Mouse (Mus musculus) embryo, embryonic 11 days (tissue): ENCODE results near the gene Ptcd1.
"Not testable (repeated sequence)": the region's sequence is repeated elsewhere in the genome, so short reads cannot be mapped to it uniquely, and the experiment has no call there.

ENCODE experiments used
- DNase-seq: peaks from one replicate; pipeline ENCODE4 v3.0.0-alpha.2; 2015

The Ptcd1 gene

DNA sequence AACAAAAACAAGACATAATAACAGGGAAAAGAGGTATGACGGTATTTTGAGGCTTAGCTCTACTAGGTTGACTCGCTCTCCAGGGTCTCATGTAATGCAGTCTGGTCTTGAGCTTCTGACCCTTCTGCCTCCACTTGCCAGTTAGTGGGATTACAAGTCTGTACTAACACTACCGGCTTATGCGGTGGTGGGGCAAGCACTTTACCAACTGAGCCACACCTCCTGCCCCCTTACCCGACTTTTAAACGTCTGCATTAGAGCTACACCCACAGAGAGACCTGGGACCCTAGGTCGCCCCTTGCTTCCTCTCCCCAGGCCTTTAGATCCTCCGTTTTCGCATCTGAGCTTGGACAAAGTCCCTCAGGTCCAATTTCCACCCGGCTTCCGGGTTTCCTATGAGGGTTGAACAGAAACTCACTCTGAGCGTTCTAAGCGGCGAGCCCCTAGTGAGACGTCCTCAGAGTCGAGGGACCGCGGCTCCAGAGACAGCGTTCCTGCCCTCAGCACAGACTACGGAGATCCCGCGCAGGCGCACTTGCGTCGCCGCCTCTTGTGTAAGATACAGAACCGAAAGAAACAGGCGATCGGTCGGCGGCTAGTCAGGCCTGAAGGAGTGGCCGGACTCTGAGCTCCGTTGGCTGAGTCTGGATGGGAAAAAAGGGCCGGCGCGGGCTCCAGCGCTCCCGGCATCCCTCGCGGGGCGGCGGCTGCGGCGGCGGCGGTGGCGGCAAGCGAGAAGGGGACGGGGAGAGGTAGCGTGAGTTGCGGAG lies at the start of gene Ptcd1, which contains the start of gene Cpsf4:
TSS of gene Ptcd1 (minus strand) at position 573 of the 770 bp plus-strand sequence.
TSS of gene Cpsf4 (plus strand) at position 678 of the 770 bp plus-strand sequence.
- DNase-seq: peak; percentile 99

GRCm38 (mm10) chr5:145214679-145215078 lies 47.8 kb upstream of the Ptcd1 start:
- DNase-seq: no peak

GRCm38 (mm10) chr5:145213505-145213904 lies 46.6 kb upstream of the Ptcd1 start:
- DNase-seq: no peak

- no peak for DNase-seq
Measured at GRCm38 (mm10) chr5:145212216-145212615, 45.3 kb upstream of the Ptcd1 start.

DNA sequence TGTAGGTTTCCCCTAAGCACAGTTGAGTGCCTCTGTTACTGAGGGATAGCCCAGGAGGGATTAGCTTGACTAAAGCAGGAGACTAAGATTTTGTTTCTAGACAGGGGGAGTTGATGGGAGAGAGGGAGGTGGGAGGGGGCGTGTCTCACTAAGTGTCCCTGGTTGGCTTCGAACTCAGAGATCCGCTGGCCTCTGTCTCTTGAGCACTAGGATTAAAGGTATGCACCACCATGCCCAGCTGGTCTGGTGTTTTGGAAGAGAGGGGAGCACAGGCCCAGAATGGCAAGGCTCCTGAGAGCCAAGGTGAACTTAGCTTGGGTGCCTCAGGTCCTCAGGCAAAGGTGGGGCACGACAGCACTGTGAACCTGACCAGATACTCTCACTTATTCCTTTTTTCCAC lies 44.4 kb upstream of the Ptcd1 start:
- no peak for DNase-seq

DNA sequence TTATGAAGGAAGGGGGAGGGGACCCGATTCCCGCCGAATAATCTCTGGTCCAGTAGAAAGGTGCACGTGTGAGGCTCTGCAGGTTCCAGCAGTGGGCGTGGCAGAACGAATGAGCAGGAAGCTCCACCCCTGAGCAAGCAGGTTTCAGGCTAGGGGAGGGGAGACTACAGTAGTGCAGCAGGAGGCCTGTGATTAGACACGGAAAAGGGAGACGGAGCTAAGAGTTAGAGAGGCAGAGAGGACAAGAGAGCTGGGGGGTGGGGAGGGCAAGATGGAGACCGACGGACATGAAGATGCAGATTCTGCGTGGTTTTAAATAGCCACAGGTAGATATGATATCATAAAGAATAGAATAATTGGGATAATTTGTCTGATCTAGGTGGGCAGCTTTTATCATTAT lies 41.5 kb upstream of the Ptcd1 start:
- not testable (repeated sequence) for DNase-seq

- DNase-seq: no peak
Measured at GRCm38 (mm10) chr5:145207954-145208353, 41.0 kb upstream of the Ptcd1 start.

GRCm38 (mm10) chr5:145207385-145207784 lies 40.5 kb upstream of the Ptcd1 start:
- no peak for DNase-seq

- no peak for DNase-seq
Measured at GRCm38 (mm10) chr5:145205041-145205440, 38.1 kb upstream of the Ptcd1 start.

DNA sequence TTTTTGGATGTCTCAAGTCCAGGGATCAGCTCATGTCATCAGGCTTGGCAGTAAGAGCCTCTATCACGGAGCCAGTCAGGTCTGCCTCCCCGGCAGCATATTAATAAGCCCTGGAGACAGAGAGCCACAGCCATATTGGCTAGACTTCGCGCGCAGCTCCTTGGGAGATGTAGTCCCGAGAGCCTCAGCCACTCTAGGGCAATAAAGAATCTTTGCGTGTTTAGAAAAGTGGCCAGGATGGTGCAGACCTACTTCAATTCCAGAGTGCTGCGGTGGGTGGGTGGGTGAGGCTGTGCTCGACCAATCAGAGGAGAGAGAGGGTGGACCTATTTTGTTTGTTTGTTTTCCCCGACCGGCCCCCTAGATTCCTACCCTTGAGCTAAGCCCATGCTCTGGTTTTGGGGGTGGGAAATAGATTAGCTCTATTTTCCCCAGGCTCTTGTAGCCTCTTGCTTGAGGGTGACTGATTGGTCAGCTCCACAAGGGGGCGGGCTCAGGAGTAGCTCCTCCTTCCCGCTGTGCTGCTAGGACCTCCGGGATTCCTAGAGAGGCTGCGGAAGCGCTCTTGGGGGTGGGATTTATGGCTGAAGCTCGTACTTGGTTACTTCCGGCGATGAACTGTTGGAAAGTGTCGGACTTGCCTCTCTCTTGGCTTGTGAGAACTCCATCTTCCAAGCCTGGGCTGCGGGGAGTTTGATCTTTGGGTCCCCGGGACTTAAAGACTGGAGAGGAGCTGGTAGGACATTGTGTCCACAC lies 37.2 kb upstream of the Ptcd1 start, which contains the start of gene Zkscan5:
TSS of gene Zkscan5 (plus strand) at position 627 of the 756 bp plus-strand sequence.
- DNase-seq: peak; percentile 98

DNA sequence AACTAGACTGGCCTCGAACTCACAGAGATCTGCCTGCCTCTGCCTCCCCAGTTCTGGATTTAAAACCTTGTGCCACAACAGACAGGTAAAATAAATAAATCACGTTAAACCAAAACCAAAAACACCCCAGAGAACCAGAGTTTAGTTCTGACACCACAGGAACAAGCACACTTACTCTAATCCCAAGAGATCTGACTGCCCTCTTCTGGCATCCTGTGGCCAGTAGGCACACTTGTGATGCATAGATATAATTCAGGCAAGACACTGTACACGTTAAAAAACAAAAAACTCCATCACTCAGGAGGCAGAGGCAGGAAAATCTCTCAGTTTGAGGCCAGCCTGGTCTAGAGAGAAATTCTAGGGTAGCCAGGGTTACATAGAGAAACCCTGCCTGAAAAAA lies 35.5 kb upstream of the Ptcd1 start:
- DNase-seq: no peak

GRCm38 (mm10) chr5:145201321-145201991 lies 34.5 kb upstream of the Ptcd1 start, which contains the start of gene Zkscan14:
Gene Zkscan14 (minus strand): TSS chr5:145201868.
- peak; percentile 93 for DNase-seq

DNA sequence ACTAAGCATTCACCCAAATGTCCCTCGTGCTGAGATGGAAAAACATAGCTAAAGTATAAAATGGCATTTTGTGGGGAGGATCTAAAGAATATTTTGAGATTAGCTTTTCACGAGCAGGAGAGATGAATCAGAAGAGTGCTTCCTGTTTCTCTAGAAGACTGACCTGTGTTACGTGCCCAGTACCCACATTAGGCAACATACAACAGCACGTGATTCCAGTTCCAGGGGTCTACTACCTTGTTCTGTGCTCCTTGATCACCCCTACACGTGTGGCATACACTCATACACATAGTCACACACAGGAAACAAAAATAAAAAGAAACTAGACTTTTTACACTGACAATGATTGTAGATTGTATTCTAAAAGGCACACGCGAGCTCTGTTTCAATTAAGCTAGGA lies 33.5 kb upstream of the Ptcd1 start:
- no peak for DNase-seq

DNA sequence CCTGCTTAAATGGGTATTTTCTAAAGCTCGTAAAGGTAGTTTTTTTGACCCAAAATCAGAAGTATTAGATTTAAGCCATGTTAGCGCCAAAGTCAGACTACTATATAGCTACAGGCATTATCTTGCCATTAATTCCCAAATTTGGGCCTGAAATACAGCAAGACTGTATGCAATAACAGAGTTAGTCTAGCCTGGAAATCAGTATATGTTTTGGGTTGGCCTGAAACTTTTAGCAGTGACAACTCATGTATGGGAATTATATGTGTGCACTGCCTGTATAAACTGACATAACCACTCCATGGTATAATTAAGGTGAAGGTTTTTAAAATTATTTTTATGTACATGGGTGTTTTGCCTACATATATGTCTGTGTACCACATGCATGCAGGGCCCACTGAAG lies 25.1 kb upstream of the Ptcd1 start, which contains the start of gene Atp5j2:
TSS of gene Atp5j2 (minus strand) at position 101 of the 400 bp plus-strand sequence.
- DNase-seq: no peak

DNA sequence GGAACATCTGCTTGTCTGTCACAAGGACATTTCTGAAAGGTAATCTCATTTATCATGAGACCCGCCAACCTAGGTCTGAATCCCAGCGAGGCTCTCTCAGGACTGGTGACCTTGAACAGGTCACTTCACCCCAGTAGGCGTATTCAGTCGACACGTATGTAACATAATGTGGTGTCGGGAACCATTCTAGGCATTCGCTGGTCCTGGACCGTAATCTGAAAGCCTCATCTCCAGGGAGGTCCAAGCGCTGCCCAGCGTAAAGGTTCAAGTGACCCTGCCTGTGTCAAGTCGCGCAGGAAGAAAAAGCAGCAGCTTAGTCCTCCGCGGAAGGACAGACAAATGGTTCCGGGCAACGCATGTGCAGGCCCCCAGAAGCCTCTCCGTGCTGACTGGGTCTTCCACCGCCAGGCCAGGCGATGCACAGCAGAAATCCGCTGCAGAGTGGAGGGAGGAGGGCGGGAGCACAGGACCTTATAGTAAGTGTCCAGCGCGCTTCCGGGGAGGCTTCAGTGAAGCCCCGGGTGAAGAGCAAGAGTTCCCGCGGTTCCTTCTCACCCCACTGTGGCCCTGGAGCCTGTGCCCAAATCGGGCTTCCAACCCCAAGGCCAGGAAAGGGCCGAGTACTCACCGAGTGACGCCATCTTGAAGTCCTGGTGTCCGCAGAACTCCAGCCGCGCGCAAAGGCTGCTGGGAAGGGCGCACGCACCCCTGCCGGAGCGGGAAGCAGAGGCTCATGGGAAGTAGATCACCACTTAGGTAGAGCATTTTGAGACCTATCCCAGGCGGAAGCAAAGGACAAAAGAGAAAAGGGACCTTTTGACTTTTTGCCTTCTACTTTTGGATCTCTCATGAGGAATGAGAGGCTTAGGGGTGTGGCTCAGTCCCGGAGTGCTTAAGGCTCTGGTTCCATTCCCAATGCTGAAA lies 24.2 kb upstream of the Ptcd1 start:
- peak; percentile 95 for DNase-seq

DNA sequence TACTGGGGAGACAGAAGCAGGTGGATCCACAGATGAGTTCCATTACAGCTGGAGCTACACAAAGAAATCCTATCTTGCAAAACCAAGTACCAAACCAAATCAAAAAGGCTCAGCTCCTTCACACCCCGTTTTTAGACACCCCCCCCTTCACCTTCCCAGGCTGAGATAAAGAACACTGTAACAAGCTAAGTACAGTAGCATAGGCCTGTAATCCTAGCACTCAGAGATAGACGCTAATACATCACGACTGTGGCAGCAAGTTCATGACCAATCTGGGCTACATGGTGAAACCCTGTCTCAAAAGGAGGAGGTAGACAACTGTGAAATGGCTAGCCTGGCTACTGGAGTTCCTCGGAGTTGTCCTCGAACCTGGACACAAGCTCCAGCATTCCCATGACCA lies 23.5 kb upstream of the Ptcd1 start:
- DNase-seq: no peak

DNA sequence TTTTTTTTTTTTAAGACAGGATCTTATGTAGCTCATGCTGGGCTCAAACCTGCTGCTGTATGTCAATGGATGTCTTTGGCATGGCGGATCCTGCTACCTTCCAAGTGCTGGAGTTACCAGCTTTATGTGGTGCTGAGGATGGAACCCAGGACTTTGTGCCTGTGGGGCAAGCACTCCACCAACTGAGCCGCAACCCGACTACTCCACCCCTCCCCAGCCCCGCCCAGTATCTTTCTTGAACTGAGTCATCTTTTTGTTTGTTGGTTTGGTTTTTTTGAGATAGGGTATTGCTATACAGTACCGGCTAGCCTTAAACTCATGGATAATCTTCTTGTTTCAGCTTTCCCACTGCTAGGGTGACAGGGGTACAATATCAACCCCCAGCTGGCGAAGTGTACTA lies 22.5 kb upstream of the Ptcd1 start:
- no peak for DNase-seq

- no peak for DNase-seq
Measured at GRCm38 (mm10) chr5:145185244-145185643, 18.3 kb upstream of the Ptcd1 start.

GRCm38 (mm10) chr5:145178461-145178980 lies 11.6 kb upstream of the Ptcd1 start:
- no peak for DNase-seq

GRCm38 (mm10) chr5:145167306-145167661 lies 376 bp upstream of the Ptcd1 start:
- no peak for DNase-seq

- DNase-seq: no peak
Measured at GRCm38 (mm10) chr5:145165184-145165583, 1.7 kb downstream of the Ptcd1 start.

GRCm38 (mm10) chr5:145164710-145165109 lies 2.2 kb downstream of the Ptcd1 start:
- DNase-seq: no peak
